Mouse (Mus musculus) kidney, postnatal 10 days (tissue): ENCODE data around the gene Eng.
A peak's percentile ranks its signal among the peaks of the same experiment; 100 is the strongest.

ENCODE experiments used
- DNase-seq: peaks from one replicate; pipeline ENCODE4 v3.0.0; 2021; ENCODE audit warnings: mixed read lengths

Eng gene

DNA sequence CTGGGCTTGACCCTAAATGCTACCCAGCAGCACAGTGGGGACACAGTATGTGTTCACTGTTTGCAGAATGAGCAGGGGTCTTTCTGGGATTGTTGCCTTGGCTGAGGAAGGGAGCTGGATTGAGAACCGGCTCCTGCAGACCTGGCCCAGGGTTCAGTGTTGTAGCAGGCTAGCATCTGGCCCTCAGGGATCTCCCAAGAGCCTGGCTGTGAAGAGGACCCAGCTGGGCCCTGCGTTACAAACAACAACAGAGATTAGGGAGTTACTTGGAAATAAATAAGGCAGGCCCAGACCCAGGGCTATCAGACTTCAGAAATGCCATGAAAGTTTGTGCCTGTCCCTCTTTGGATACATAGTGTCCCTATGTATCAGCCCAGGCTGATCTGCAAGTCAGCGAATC lies 748 bp upstream of the Eng start:
- no peak for DNase-seq

DNA sequence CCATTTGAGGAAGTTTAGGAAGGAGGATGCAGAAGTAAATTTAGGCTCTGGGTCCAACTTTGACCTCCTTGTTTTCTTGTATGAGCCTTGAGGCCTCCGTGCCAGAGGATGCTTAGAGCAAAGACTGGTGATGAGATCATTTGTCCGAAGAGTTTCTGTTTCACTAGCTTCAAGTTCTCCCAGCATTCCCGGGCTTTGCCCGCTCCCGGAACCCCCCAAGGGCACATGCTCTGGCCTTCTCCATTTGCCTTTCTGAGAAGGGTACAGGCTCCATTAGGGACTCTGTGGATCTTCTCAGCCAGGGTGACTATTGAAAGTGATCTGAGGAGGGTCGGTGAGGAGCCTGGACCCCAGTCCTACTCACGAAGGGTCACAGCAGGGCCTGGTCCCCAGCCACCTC lies 971 bp downstream of the Eng start:
- no peak for DNase-seq

DNA sequence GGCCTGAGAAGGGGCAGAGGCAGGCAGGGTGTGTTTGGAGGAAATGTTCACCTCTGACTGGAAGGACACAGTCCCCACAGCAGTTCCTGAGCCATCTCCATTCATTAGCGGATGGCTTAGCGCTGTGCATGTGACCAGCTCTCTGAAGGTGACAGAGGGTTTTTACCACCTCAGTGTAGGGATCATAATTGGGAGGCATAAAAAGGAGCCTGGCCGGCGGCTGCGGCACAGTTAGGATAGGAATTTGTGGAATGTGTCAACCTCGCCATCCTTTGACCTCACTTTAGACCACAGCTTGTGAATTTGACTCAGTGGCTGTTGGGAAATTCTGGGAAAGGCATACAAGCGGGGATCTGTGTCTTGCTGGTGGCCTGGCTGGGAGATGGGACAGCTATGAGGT lies 7.4 kb downstream of the Eng start:
- no peak for DNase-seq

DNA sequence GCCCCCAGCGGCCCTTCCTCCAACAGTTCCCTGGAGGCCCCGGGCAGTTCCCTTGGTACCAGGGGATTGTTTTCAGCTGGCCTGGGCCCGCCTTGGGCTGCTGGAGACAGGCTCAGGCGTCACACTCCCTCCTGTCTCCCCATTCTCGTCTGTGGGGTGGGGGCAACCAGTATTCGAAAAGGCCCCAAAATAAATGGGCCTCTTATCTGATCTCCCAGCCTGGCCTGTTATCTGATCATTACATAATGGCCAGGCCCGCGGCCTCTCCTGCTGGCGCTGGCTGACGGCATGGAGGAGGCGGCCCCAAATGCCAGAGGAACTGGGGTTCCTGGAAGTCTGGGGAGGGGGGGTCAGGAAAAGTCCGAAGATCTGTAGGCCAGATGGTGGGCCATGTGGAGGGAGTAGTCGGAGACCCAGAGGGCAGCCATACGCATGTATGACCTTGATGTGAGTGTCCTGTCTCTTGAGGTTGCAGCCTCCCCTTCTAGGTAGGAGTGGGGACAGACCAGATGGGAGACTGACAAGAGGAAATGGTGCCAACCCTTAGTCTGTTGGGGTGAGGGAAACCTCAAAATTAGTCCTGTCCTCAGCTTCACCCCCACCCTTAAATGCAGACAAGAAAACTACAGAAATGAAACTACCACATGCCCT lies 8.5 kb downstream of the Eng start:
- DNase-seq, result peak; percentile 57

DNA sequence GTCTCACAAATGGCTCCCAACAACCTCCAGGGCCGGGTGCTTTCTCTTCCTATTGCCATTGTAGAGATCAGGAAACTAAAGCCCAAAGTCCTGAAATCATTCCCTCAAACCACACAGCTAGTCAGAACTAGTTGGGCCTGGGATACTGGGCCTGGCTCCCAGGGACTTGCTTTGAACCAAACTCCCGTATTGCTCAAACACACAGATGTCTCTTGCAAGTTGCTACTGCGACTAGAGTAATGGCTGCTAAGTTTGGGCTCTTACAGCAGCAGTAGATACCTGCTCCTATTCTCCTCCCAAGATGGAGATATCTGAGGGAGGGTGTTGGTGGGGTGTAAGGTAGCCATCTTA lies 9.0 kb downstream of the Eng start:
- DNase-seq, result no peak

DNA sequence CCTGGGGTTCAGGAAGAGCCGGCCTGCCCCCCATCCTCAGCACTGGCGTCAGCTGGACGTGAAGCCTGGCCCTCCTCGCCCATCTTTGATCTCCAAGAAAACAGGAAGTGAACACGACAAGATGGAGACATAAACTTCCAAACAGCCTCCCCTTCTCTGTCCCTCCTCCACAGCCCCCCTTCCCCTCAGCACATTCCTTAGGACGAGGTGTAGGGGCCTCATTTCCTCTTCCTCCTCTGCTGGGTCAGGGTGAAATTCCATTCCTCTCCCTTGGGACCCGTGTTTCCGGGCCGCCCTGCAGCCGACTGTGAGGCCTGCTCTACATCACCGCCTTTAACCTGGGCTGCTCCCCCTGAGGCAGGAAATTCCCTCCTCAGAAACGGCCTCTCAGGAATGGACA lies 9.4 kb downstream of the Eng start:
- DNase-seq, result peak; percentile 87

GRCm38 (mm10) chr2:32658873-32659272 lies 12.5 kb downstream of the Eng start:
- no peak for DNase-seq

GRCm38 (mm10) chr2:32661509-32662107 lies 15.2 kb downstream of the Eng start:
- peak; percentile 78 for DNase-seq

DNA sequence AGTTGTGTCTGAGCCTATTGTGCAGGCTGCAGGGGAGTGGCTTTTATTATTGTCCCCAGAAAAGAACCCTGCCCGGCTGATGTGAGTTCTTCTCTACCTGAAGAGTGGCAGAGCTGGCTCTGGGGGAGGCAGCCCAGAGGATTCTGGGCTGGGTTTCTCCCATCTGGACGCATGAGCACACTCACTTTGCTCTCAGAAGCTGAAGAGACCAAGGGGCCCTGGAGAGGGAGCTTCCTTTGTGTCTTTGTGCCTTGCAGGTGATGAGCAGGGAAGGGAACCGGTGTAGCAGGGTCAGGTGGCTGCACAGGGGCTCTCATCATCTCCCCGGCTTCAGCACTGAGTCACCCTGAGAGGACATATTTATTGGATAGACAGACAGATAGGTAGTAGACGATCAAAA lies 15.9 kb downstream of the Eng start:
- no peak for DNase-seq

- no peak for DNase-seq
Observed at GRCm38 (mm10) chr2:32665345-32665744, 18.9 kb downstream of the Eng start.

GRCm38 (mm10) chr2:32665853-32666252 lies 19.5 kb downstream of the Eng start:
- DNase-seq, result no peak

DNA sequence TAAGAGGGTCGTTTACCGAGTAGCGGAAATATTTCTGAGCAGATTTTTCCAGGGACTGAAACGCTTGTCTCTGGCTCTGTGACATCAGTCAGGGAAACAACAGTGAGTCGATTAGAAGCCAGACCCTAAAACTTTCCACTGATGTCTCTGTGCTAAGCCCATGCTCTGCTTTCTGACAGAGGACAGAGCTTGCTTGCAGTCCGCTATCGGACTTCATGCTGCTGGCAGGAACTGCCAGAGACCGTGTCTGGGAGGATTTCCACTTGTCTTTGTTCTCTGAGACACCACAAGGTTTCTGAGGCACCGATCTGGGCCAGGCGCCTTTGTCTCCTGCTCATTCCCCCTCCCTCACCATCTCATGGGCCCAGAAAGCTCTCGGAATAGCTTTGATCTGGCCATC lies 21.4 kb downstream of the Eng start:
- peak; percentile 52 for DNase-seq

DNA sequence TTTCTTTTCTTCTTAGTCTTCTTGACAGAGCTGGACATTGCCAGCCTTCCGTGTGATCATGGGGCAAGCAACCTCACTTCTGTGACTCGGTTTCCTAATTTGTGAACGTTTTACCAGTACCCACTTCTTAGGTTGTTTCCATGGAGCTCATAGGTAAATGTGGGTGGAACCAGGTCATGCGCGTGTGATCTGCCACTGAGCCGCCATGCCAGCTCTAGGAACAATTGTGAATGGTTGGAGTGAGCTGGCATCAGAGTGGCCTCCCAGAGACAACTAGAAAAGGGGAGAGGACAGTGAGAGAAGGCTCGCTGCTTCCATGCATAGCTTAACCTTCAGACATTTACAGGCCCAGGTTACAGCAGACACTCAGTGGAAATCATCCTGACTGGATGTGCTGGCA lies 21.8 kb downstream of the Eng start:
- no peak for DNase-seq

- no peak for DNase-seq
Observed at GRCm38 (mm10) chr2:32669876-32670275, 23.5 kb downstream of the Eng start.

DNA sequence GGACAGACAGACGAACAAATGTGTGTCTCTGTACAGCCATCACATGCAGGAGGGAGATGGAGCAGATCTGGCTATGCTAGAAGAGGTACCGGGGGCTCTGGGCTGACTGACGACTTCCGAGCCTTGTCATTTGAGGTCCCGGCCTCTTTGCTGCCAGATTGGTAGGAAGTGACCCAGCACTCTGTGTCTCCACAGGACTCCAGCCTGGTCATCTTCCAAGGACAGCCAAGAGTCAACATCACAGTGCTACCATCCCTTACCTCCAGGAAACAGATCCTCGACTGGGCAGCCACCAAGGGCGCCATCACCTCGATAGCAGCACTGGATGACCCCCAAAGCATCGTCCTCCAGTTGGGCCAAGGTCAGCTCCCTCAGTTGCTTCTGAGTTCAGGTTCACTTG lies 24.8 kb downstream of the Eng start:
- no peak for DNase-seq

DNA sequence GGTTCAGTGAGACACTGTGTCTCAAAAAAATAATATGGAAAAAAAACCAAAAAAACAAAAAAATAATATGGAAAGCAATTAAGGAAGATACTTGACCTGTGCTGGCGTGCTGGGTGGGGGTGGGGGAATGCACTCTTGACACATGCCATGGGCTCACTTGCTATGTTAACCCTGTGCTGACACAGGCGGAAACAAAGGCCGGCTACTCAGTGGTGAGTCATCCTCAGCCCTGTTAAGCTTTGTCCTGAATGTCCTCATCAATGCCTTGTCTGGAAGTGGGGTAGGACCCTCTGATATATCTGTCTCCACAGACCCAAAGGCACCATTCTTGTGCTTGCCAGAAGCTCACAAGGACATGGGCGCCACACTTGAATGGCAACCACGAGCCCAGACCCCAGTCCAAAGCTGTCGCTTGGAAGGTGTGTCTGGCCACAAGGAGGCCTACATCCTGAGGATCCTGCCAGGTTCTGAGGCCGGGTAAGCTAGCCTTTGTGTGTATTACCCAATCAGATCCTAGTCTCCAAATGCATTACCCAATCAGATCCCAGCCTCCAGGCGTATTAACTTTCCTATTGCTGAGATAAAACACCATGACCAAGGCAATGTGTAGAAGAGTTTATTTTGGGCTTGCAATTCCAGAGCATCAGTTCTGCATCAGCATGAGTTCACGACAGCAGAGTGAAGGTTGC lies 25.7 kb downstream of the Eng start:
- DNase-seq, result no peak

DNA sequence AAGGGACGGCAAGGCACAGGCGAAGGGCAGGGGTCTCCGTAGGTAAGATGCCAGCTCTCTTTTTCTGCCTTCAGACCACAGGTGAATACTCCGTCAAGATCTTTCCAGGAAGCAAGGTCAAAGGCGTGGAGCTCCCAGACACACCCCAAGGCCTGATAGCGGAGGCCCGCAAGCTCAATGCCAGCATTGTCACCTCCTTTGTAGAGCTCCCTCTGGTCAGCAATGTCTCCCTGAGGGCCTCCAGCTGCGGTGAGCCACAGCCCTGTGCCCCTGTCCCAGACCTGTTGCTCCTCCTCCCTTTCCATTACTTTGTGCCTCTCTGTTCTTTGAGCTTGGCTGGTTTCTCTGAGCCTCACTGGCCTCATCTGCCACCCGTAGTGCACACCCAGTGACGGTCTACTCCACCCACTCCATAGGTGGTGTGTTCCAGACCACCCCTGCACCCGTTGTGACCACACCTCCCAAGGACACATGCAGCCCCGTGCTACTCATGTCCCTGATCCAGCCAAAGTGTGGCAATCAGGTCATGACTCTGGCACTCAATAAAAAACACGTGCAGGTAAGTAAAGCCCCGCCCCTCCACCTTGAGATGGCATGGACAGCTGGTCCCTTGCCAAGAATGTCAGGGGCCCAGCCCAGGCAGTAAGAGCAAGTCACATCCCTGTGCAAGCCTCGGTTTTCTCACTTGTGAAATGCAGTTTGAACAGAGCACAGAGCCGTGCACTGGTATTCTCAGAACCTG lies 27.0 kb downstream of the Eng start:
- DNase-seq, result peak; percentile 59

DNA sequence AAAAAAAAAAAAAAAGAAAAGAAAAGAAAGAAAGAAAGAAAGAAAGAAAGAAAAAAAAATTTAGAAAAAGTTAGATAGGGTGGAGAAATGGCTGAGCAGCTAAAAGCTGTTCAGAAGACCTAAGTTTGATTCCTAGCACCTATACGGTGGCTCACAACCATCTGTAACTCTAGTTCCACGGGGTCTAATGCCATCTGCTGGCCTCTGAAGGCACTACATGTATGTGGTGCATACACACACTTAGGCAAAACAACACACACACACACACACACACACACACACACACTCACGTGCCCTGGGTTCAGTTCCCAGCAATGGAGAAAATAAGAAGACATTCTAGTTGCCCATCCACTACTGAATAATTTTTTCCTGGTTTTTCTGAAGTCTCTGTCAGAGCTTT lies 30.4 kb downstream of the Eng start:
- no peak for DNase-seq

GRCm38 (mm10) chr2:32677683-32678082 lies 31.3 kb downstream of the Eng start:
- DNase-seq, result no peak

- DNase-seq, result peak; percentile 60
Observed at GRCm38 (mm10) chr2:32680051-32680451, 33.7 kb downstream of the Eng start.

GRCm38 (mm10) chr2:32680961-32681650 lies 34.7 kb downstream of the Eng start:
- no peak for DNase-seq

- DNase-seq, result peak; percentile 46
Observed at GRCm38 (mm10) chr2:32681754-32682153, 35.4 kb downstream of the Eng start.

GRCm38 (mm10) chr2:32682721-32683417 lies 36.5 kb downstream of the Eng start:
- DNase-seq, result no peak
